Mouse (Mus musculus): ENCODE measurements around the gene Rnf141. TPM values are rescaled to one million over a fixed set of nuclear protein-coding genes. Genes with fewer than 3 reads are reported as not detected.

Rnf141 gene
- polyA plus RNA-seq, 1 experiment from 2014 or later, result 37.7 TPM

- ATAC-seq (ENCODE audit: insufficient read depth, low FRiP score, low read depth), result peak; percentile 62
- Histone ChIP-seq H3K9ac (no peak overlapping the region), H3K9me3 (no peaks in the 10 kb centered on the region), H3K4me2 (no peak overlapping the region), H3K27ac (peak overlapping the region; percentile 45), H3K4me1 (peaks cover 6% of the 10 kb centered on the region; the same call in 1 of the 2 replicates), H3K27me3 (replicated peaks) (no peaks in the 10 kb centered on the region), H3K4me3 (replicated peaks) (no peak overlapping the region), H3K36me3 (no peaks in the 10 kb centered on the region)
- 26% methylated on average over 5 of the region's 5 CpGs for WGBS
These were observed 15.9 kb upstream of the Rnf141 start for GRCm38 (mm10) chr7:110860129-110860528.

DNA sequence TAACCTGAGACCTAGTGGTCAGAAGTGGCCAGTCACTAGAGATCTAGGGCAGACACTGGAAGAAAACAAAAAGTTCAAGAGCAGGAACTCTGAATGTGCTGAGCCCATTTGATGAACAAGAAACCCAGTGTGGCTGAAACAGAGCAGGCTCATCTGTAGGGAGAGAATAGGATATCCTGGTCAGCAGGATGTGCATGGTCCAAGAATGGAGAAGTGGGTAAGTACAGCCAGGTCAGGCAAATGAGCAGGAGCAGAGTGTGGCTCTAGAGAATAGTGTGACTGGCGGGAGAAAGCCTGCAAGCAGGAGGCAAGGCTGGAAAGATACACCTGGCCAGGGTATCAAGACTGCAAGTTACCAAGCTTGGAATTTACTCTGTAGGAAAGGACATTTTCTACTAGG is 11.3 kb upstream of the Rnf141 start:
- no peaks in the 10 kb centered on the region for H3K27me3 ChIP-seq (replicated peaks)
- H3K4me2 ChIP-seq, result no peak overlapping the region
- peaks cover 8% of the 10 kb centered on the region; the same call in 1 of the 2 replicates for H3K4me1 ChIP-seq
- H3K36me3 ChIP-seq, result no peaks in the 10 kb centered on the region
- H3K9ac ChIP-seq, result no peak overlapping the region
- no peak for ATAC-seq (ENCODE audit: insufficient read depth, low FRiP score, low read depth)
- H3K4me3 ChIP-seq (replicated peaks), result no peak overlapping the region
- no peaks in the 10 kb centered on the region for H3K9me3 ChIP-seq
- 63% methylated on average over 1 of the region's 1 CpGs for WGBS
- H3K27ac ChIP-seq, result no peak overlapping the region; the same call in 1 of the 2 replicates

GRCm38 (mm10) chr7:110854927-110855546 is 10.8 kb upstream of the Rnf141 start:
- Histone ChIP-seq H3K4me3 (replicated peaks) (no peak overlapping the region), H3K4me2 (no peak overlapping the region), H3K36me3 (no peaks in the 10 kb centered on the region), H3K27ac (no peak overlapping the region), H3K9ac (no peak overlapping the region), H3K9me3 (no peaks in the 10 kb centered on the region), H3K4me1 (peaks cover 8% of the 10 kb centered on the region; the same call in 1 of the 2 replicates), H3K27me3 (replicated peaks) (no peaks in the 10 kb centered on the region)
- 61% methylated on average over 8 of the region's 8 CpGs for WGBS
- ATAC-seq (ENCODE audit: insufficient read depth, low FRiP score, low read depth), result no peak

DNA sequence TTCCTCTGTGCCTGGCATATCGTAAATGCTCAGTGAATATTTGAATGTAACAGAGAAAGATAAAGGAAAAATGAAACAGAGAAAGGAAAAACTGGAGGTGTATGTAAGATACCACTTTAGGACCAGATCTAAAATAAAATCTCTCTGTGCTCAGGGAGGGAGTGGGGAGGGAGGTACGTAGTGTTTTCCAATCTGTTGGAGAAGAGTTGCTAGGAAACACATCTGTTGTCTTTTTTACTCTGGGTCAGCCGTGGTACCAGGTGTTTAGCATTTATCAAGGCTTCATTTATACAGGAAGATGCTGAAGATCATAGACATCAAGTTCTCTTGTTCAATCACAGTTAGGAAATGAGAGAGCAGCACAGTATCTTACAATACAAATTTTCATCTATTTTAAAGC is 10.3 kb upstream of the Rnf141 start:
- no peaks in the 10 kb centered on the region for H3K9me3 ChIP-seq
- 0 out of 2 replicates have a peak, but pooled peaks cover 5% of the 10 kb centered on the region for H3K4me1 ChIP-seq
- H3K36me3 ChIP-seq, result no peaks in the 10 kb centered on the region
- H3K27me3 ChIP-seq (replicated peaks), result no peaks in the 10 kb centered on the region
- no peak overlapping the region for H3K27ac ChIP-seq
- 55% methylated on average over 3 of the region's 3 CpGs for WGBS
- H3K4me3 ChIP-seq (replicated peaks), result no peak overlapping the region
- no peak overlapping the region for H3K9ac ChIP-seq
- H3K4me2 ChIP-seq, result no peak overlapping the region
- ATAC-seq (ENCODE audit: insufficient read depth, low FRiP score, low read depth), result no peak

DNA sequence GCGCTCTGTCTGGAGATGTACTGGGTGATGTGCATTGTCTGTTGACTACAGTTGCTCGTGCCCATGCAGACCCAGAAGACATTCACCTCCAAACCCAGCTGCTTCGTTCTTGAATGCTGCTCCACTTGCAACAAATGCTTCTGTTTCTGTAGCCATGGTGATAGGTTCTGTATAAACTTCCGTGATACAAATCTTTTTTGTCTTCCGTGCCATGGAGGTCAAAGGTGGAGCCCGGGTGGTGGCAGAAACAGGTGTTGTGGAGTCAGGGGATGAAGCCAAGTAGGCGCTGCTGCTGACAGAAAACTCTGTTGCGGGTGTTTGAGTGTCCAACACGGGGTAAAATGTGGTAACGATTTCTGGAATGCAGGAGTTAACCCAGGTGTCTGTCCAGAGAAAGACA is 9.4 kb upstream of the Rnf141 start:
- WGBS, result 43% methylated on average over 10 of the region's 10 CpGs
- H3K9me3 ChIP-seq, result no peaks in the 10 kb centered on the region
- no peak overlapping the region for H3K9ac ChIP-seq
- no peak overlapping the region for H3K4me3 ChIP-seq (replicated peaks)
- 0 out of 2 replicates have a peak, but pooled peaks cover 5% of the 10 kb centered on the region for H3K4me1 ChIP-seq
- no peak overlapping the region for H3K27ac ChIP-seq
- H3K4me2 ChIP-seq, result no peak overlapping the region
- no peaks in the 10 kb centered on the region for H3K36me3 ChIP-seq
- ATAC-seq (ENCODE audit: insufficient read depth, low FRiP score, low read depth), result no peak
- H3K27me3 ChIP-seq (replicated peaks), result no peaks in the 10 kb centered on the region

- Histone ChIP-seq H3K27ac (peak overlapping the region; percentile 87), H3K4me2 (no peak overlapping the region), H3K4me3 (replicated peaks) (no peak overlapping the region), H3K4me1 (0 out of 2 replicates have a peak, but pooled peaks cover 5% of the 10 kb centered on the region), H3K9me3 (no peaks in the 10 kb centered on the region), H3K27me3 (replicated peaks) (no peaks in the 10 kb centered on the region), H3K36me3 (no peaks in the 10 kb centered on the region), H3K9ac (no peak overlapping the region)
- ATAC-seq (ENCODE audit: insufficient read depth, low FRiP score, low read depth), result peak; percentile 86
- WGBS, result 56% methylated on average over 7 of the region's 7 CpGs
These were observed 7.4 kb upstream of the Rnf141 start for GRCm38 (mm10) chr7:110851541-110852203.

DNA sequence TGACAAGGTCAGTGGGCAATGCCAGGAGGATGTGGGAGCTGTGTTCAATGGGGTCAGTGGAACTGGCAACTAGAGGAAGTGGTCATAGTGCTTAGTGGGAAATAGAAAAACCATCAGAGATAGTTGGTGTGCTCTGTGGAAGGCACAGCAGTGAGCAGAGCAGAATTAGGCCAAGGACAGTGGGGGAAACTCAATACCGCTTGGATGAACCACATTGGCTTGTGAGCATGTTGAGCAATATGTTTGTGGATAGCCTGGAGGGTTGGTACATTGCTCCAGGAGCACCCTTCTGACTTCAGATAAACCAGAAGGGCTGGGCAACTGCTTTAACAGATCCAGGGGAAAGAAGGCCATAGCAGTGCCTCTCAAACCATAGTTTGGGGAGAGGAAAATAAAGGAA is 4.1 kb upstream of the Rnf141 start:
- Histone ChIP-seq H3K27ac (no peak overlapping the region), H3K4me1 (0 out of 2 replicates have a peak, but pooled peaks cover 5% of the 10 kb centered on the region), H3K36me3 (no peaks in the 10 kb centered on the region), H3K9me3 (no peaks in the 10 kb centered on the region), H3K9ac (no peak overlapping the region), H3K4me3 (replicated peaks) (no peak overlapping the region), H3K4me2 (no peak overlapping the region), H3K27me3 (replicated peaks) (no peaks in the 10 kb centered on the region)
- WGBS, result 75% methylated on average over 1 of the region's 1 CpGs
- ATAC-seq (ENCODE audit: insufficient read depth, low FRiP score, low read depth), result no peak

DNA sequence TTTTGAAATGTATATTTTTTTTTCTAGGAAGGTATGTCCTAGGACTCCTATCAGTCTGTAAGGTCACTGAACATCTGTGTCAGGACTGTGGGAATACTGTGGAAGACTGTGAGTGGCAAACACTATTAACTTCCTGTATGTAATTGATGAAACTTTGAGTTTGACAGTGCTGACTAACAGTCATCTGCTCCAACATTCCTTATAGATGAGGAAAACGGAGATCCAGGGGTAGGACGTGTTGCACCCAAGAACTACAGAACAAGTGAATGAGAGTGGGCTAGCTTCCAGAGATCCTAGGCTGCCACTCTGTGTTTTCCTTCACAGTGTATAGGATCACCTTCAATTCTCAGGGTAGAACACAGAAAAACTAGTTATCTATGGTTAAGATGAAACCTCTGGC is 3.1 kb upstream of the Rnf141 start:
- Histone ChIP-seq H3K4me3 (replicated peaks) (no peak overlapping the region), H3K4me1 (0 out of 2 replicates have a peak, but pooled peaks cover 5% of the 10 kb centered on the region), H3K27me3 (replicated peaks) (no peaks in the 10 kb centered on the region), H3K9ac (no peak overlapping the region), H3K4me2 (no peak overlapping the region), H3K9me3 (no peaks in the 10 kb centered on the region), H3K36me3 (no peaks in the 10 kb centered on the region), H3K27ac (no peak overlapping the region)
- 54% methylated on average over 2 of the region's 2 CpGs for WGBS
- ATAC-seq (ENCODE audit: insufficient read depth, low FRiP score, low read depth), result no peak

GRCm38 (mm10) chr7:110840332-110840731 is 3.9 kb downstream of the Rnf141 start:
- ATAC-seq (ENCODE audit: insufficient read depth, low FRiP score, low read depth), result peak; percentile 37; the same call in 1 of the 2 replicates
- no peaks in the 10 kb centered on the region for H3K36me3 ChIP-seq
- 51% methylated on average over 4 of the region's 4 CpGs for WGBS
- H3K27me3 ChIP-seq (replicated peaks), result no peaks in the 10 kb centered on the region
- 0 out of 2 replicates have a peak overlapping the region, but pooled peaks have one; percentile 1 for H3K27ac ChIP-seq
- no peaks in the 10 kb centered on the region for H3K4me1 ChIP-seq
- H3K9ac ChIP-seq, result no peak overlapping the region
- no peak overlapping the region for H3K4me3 ChIP-seq (replicated peaks)
- peak overlapping the region; percentile 4; the same call in 1 of the 2 replicates for H3K4me2 ChIP-seq
- no peaks in the 10 kb centered on the region for H3K9me3 ChIP-seq

GRCm38 (mm10) chr7:110834522-110834921 is 9.7 kb downstream of the Rnf141 start:
- H3K36me3 ChIP-seq, result 0 out of 2 replicates have a peak, but pooled peaks cover 7% of the 10 kb centered on the region
- H3K9me3 ChIP-seq, result no peaks in the 10 kb centered on the region
- 56% methylated on average over 3 of the region's 3 CpGs for WGBS
- no peaks in the 10 kb centered on the region for H3K27me3 ChIP-seq (replicated peaks)
- H3K27ac ChIP-seq, result no peak overlapping the region
- no peaks in the 10 kb centered on the region for H3K4me1 ChIP-seq
- H3K4me2 ChIP-seq, result no peak overlapping the region
- no peak for ATAC-seq (ENCODE audit: insufficient read depth, low FRiP score, low read depth)
- H3K9ac ChIP-seq, result no peak overlapping the region
- H3K4me3 ChIP-seq (replicated peaks), result no peak overlapping the region

DNA sequence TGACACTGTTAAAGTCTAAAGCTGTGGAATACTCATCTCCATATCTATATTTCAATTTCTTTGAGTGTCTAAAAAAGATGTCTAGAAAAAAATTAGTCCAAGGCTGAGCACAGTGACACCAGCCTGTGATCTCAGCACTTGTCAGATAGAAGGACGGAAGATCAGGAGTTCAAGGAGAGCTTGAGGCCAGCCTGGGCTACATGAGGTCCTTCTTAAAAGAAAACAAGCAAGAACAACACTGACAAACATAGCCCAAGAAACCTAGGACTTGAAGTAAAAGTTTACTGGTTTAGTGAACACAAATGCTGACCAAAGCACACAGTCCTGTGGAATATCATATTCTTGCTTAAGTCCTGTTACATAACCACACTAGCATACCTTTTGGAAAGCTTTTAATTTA is 10.2 kb downstream of the Rnf141 start:
- no peak overlapping the region for H3K4me2 ChIP-seq
- no peaks in the 10 kb centered on the region for H3K4me1 ChIP-seq
- WGBS, result 89% methylated on average over 1 of the region's 1 CpGs
- no peaks in the 10 kb centered on the region for H3K9me3 ChIP-seq
- H3K36me3 ChIP-seq, result 0 out of 2 replicates have a peak, but pooled peaks cover 9% of the 10 kb centered on the region
- H3K4me3 ChIP-seq (replicated peaks), result no peak overlapping the region
- no peaks in the 10 kb centered on the region for H3K27me3 ChIP-seq (replicated peaks)
- ATAC-seq (ENCODE audit: insufficient read depth, low FRiP score, low read depth), result no peak
- H3K9ac ChIP-seq, result no peak overlapping the region
- H3K27ac ChIP-seq, result no peak overlapping the region

- 93% methylated on average over 1 of the region's 1 CpGs for WGBS
These were observed 11.2 kb downstream of the Rnf141 start for GRCm38 (mm10) chr7:110833024-110833423.

More at GRCm38 (mm10) chr7:110833024-110833423, 11.2 kb downstream of the Rnf141 start:
- no peak overlapping the region for H3K9ac ChIP-seq
- H3K4me1 ChIP-seq, result no peaks in the 10 kb centered on the region
- H3K9me3 ChIP-seq, result no peaks in the 10 kb centered on the region
- H3K4me3 ChIP-seq (replicated peaks), result no peak overlapping the region
- peaks cover 18% of the 10 kb centered on the region; the same call in 1 of the 2 replicates for H3K36me3 ChIP-seq
- H3K27ac ChIP-seq, result no peak overlapping the region
- H3K27me3 ChIP-seq (replicated peaks), result no peaks in the 10 kb centered on the region
- no peak overlapping the region for H3K4me2 ChIP-seq
- no peak for ATAC-seq (ENCODE audit: insufficient read depth, low FRiP score, low read depth)

All from stomach, embryonic 15.5 days (tissue).